Mouse (Mus musculus) stomach, embryonic 16.5 days (tissue): Measurements from ENCODE around the gene Il27ra. TPM values are rescaled to one million over a fixed set of nuclear protein-coding genes. Genes with fewer than 3 reads are reported as not detected.

Experiments
- ATAC-seq: fragments of 200-750 bp; cut with Nextera tagmentation; 2 replicates; pipeline ENCODE4 v1.8.0; 2017; ENCODE audit warnings: moderate number of reproducible peaks, moderate TSS enrichment; ENCODE audit not compliant: insufficient read depth, low FRiP score
- H3K27ac ChIP-seq: fragments of 300-500 bp; sonication (generic); 2 replicates; pipeline ENCODE4 v1.5.1; 2014; ENCODE audit warnings: low read length
- H3K27me3 ChIP-seq: fragments of 300-500 bp; sonication (generic); 2 replicates; pipeline ENCODE4 v1.6.1; 2014; ENCODE audit warnings: low read length, control low read depth, mixed read lengths; ENCODE audit not compliant: control insufficient read depth, insufficient read depth
- H3K36me3 ChIP-seq: fragments of 300-500 bp; sonication (generic); 2 replicates; pipeline ENCODE4 v1.6.1; 2014; ENCODE audit warnings: low read length; ENCODE audit not compliant: control insufficient read depth, insufficient read depth
- H3K4me1 ChIP-seq: fragments of 300-500 bp; sonication (generic); 2 replicates; pipeline ENCODE4 v1.6.1; 2014; ENCODE audit warnings: low read length, control low read depth, mixed read lengths; ENCODE audit not compliant: control insufficient read depth, insufficient read depth
- H3K4me2 ChIP-seq: fragments of 300-500 bp; sonication (generic); 2 replicates; pipeline ENCODE4 v1.6.1; 2014; ENCODE audit warnings: low read depth, low read length, mixed read lengths
- H3K4me3 ChIP-seq: fragments of 300-500 bp; sonication (generic); replicated peaks from 2 replicates; pipeline ENCODE4 v1.5.1; 2014; ENCODE audit warnings: mild to moderate bottlenecking, low read length
- H3K9ac ChIP-seq: fragments of 300-500 bp; sonication (generic); 2 replicates; pipeline ENCODE4 v1.6.1; 2014; ENCODE audit warnings: low read length
- H3K9me3 ChIP-seq: fragments of 300-500 bp; sonication (generic); replicated peaks from 2 replicates; pipeline ENCODE4 v1.6.1; 2016; ENCODE audit warnings: low read length, control low read depth; ENCODE audit not compliant: control insufficient read depth
- WGBS: fragments of 180-500 bp; shearing (Covaris S2); extraction: QIAGEN DNeasy Blood & Tissue Kit; methylation state at CpG from one replicate; pipeline ENCODE4 v1.1.7; 2014; 5-methylcytosine and 5-hydroxymethylcytosine counted together
- polyA plus RNA-seq: library from polyadenylated mRNA; unstranded; fragments of >200 nt; fragmentation: Nextera tagmentation; extraction: Ambion mirVana; gene quantifications from 2 replicates; pipeline ENCODE4 v1.2.1, GENCODE M21; 2015

The Il27ra gene
- polyA plus RNA-seq, 1 experiment from 2014 or later, result 1.3 TPM

- Histone ChIP-seq H3K9me3 (no peaks in the 10 kb centered on the region), H3K36me3 (no peaks in the 10 kb centered on the region), H3K9ac (no peak overlapping the region), H3K27me3 (peaks cover 19% of the 10 kb centered on the region), H3K4me2 (no peak overlapping the region), H3K4me1 (peaks cover 7% of the 10 kb centered on the region; the same call in 1 of the 2 replicates), H3K27ac (no peak overlapping the region), H3K4me3 (no peak overlapping the region)
- 4% methylated on average over 5 of the region's 5 CpGs for WGBS
- ATAC-seq, result no peak
Measured at GRCm38 (mm10) chr8:84039050-84039449, 3.3 kb downstream of the Il27ra start.

GRCm38 (mm10) chr8:84038015-84038414 lies 4.4 kb downstream of the Il27ra start:
- Histone ChIP-seq H3K9ac (no peak overlapping the region), H3K4me3 (no peak overlapping the region), H3K9me3 (no peaks in the 10 kb centered on the region), H3K4me2 (no peak overlapping the region), H3K27ac (no peak overlapping the region), H3K4me1 (peaks cover 7% of the 10 kb centered on the region; the same call in 1 of the 2 replicates), H3K36me3 (no peaks in the 10 kb centered on the region), H3K27me3 (peaks cover 9% of the 10 kb centered on the region)
- no peak for ATAC-seq
- 53% methylated on average over 5 of the region's 5 CpGs for WGBS

GRCm38 (mm10) chr8:84032777-84033176 lies 9.6 kb downstream of the Il27ra start:
- Histone ChIP-seq H3K9ac (no peak overlapping the region), H3K4me3 (no peak overlapping the region), H3K36me3 (no peaks in the 10 kb centered on the region), H3K27ac (no peak overlapping the region), H3K4me1 (no peaks in the 10 kb centered on the region), H3K9me3 (no peaks in the 10 kb centered on the region), H3K4me2 (no peak overlapping the region), H3K27me3 (no peaks in the 10 kb centered on the region)
- WGBS, result 72% methylated on average over 4 of the region's 4 CpGs
- no peak for ATAC-seq

- Histone ChIP-seq H3K4me2 (no peak overlapping the region), H3K4me1 (peaks cover 10% of the 10 kb centered on the region; the same call in 1 of the 2 replicates), H3K27me3 (0 out of 2 replicates have a peak, but pooled peaks cover 5% of the 10 kb centered on the region), H3K36me3 (no peaks in the 10 kb centered on the region), H3K4me3 (no peak overlapping the region), H3K9ac (no peak overlapping the region), H3K9me3 (no peaks in the 10 kb centered on the region), H3K27ac (no peak overlapping the region)
- WGBS, result 90% methylated on average over 5 of the region's 5 CpGs
- no peak for ATAC-seq
Measured at GRCm38 (mm10) chr8:84029272-84029671, 13.1 kb downstream of the Il27ra start.

GRCm38 (mm10) chr8:84027449-84027848 lies 14.9 kb downstream of the Il27ra start:
- peaks cover 23% of the 10 kb centered on the region for H3K4me1 ChIP-seq
- no peak overlapping the region for H3K4me3 ChIP-seq
- H3K36me3 ChIP-seq, result no peaks in the 10 kb centered on the region
- ATAC-seq, result no peak
- no peak overlapping the region for H3K4me2 ChIP-seq
- no peak overlapping the region for H3K27ac ChIP-seq
- WGBS, result 16% methylated on average over 10 of the region's 10 CpGs
- no peak overlapping the region for H3K9ac ChIP-seq
- no peaks in the 10 kb centered on the region for H3K9me3 ChIP-seq
- 0 out of 2 replicates have a peak, but pooled peaks cover 5% of the 10 kb centered on the region for H3K27me3 ChIP-seq

- WGBS, result 2% methylated on average over 41 of the region's 41 CpGs
- ATAC-seq, result peak; percentile 59
Measured at GRCm38 (mm10) chr8:84025863-84026262, 16.5 kb downstream of the Il27ra start.

GRCm38 (mm10) chr8:84024171-84024570 lies 18.2 kb downstream of the Il27ra start:
- no peak overlapping the region for H3K27ac ChIP-seq
- no peak overlapping the region for H3K4me2 ChIP-seq
- WGBS, result 20% methylated on average over 10 of the region's 10 CpGs
- H3K9ac ChIP-seq, result no peak overlapping the region
- peaks cover 35% of the 10 kb centered on the region for H3K4me1 ChIP-seq
- 0 out of 2 replicates have a peak, but pooled peaks cover 5% of the 10 kb centered on the region for H3K27me3 ChIP-seq
- H3K9me3 ChIP-seq, result no peaks in the 10 kb centered on the region
- no peak overlapping the region for H3K4me3 ChIP-seq
- ATAC-seq, result no peak
- no peaks in the 10 kb centered on the region for H3K36me3 ChIP-seq

More at GRCm38 (mm10) chr8:84025863-84026262, 16.5 kb downstream of the Il27ra start:
- Histone ChIP-seq H3K4me3 (peak overlapping the region; percentile 50), H3K27ac (no peak overlapping the region), H3K27me3 (0 out of 2 replicates have a peak, but pooled peaks cover 5% of the 10 kb centered on the region), H3K9me3 (no peaks in the 10 kb centered on the region), H3K4me2 (peak overlapping the region; percentile 68), H3K36me3 (no peaks in the 10 kb centered on the region), H3K4me1 (peaks cover 31% of the 10 kb centered on the region), H3K9ac (peak overlapping the region; percentile 65)

- WGBS, result 41% methylated on average over 1 of the region's 1 CpGs
- Histone ChIP-seq H3K9ac (no peak overlapping the region), H3K4me3 (no peak overlapping the region), H3K27me3 (0 out of 2 replicates have a peak, but pooled peaks cover 5% of the 10 kb centered on the region), H3K4me2 (no peak overlapping the region), H3K27ac (no peak overlapping the region), H3K9me3 (no peaks in the 10 kb centered on the region), H3K4me1 (peaks cover 35% of the 10 kb centered on the region), H3K36me3 (no peaks in the 10 kb centered on the region)
- ATAC-seq, result no peak
Measured at GRCm38 (mm10) chr8:84023631-84024030, 18.8 kb downstream of the Il27ra start.

- H3K4me3 ChIP-seq, result no peak overlapping the region
- 0 out of 2 replicates have a peak overlapping the region, but pooled peaks have one; percentile 22 for H3K9ac ChIP-seq
- peaks cover 35% of the 10 kb centered on the region for H3K4me1 ChIP-seq
- 0 out of 2 replicates have a peak, but pooled peaks cover 5% of the 10 kb centered on the region for H3K27me3 ChIP-seq
- no peaks in the 10 kb centered on the region for H3K36me3 ChIP-seq
- no peak for ATAC-seq
- H3K27ac ChIP-seq, result no peak overlapping the region
- 10% methylated on average over 5 of the region's 5 CpGs for WGBS
- no peak overlapping the region for H3K4me2 ChIP-seq
- H3K9me3 ChIP-seq, result no peaks in the 10 kb centered on the region
Measured at GRCm38 (mm10) chr8:84023085-84023484, 19.3 kb downstream of the Il27ra start.
